Mouse (Mus musculus): ENCODE measurements around the gene Aff1.

DNA sequence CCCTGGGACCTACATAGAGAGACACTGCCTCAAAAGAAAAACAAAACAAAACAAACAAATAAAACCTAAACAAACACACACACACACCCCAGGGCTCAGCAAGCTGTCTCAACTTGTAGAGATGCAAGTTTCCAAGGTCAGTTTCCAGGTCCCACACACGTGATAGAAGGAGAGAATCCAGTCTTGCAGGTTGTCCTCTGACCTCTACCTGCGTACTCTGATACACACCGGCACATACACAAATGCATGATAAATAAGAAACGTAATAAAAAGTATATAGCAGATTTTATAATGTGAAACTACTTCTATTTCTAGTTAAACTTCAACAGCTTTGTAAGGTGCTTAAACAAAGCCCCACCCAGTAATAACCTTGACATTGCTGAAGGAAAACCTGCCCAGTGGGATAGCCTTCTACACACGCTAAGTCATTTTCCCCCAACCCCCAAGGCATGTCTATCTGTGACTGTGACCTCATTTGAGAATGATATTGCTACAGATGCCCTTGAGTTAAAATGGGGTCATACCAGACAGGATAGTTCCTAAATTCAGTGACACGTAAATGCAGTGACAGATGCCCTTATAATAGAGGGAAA lies 15.8 kb upstream of the Aff1 start:
- TF ChIP-seq CTCF (IDR thresholded peaks at IDR 0.05; ENCODE audit: borderline replicate concordance, insufficient read depth, low read length) (no peak), POLR2A (IDR thresholded peaks at IDR 0.05; ENCODE audit: low read depth, low read length) (no peak)

All from embryonic fibroblast, embryonic 13.5 days (primary cell).